Mouse (Mus musculus) cerebellum, adult 2 months (tissue): ENCODE results near the gene Pramel6. TPM values are rescaled to one million over a fixed set of nuclear protein-coding genes. Genes with fewer than 3 reads are reported as not detected.
"Not testable (repeated sequence)": the region's sequence is repeated elsewhere in the genome, so short reads cannot be mapped to it uniquely, and the experiment has no call there.

ENCODE experiments used
- DNase-seq, 2 experiments: peaks; one replicate each; pipeline ENCODE4 v3.0.0; 2021
- H3K27ac ChIP-seq: fragments of 200-500 bp; 2 replicates; pipeline ENCODE4 v1.5.1; 2012; ENCODE audit warnings: low read length, control low read depth, inconsistent platforms; ENCODE audit not compliant: insufficient read depth
- H3K27me3 ChIP-seq: fragments of 200-500 bp; 2 replicates; pipeline ENCODE4 v1.6.1; 2012; ENCODE audit warnings: inconsistent platforms, mild to moderate bottlenecking, low read length, moderate library complexity; ENCODE audit not compliant: control insufficient read depth, insufficient read depth
- H3K4me1 ChIP-seq: fragments of 200-500 bp; 2 replicates; pipeline ENCODE4 v1.6.1; 2011; ENCODE audit warnings: low read length; ENCODE audit not compliant: control insufficient read depth, insufficient read depth
- H3K4me3 ChIP-seq: fragments of 200-500 bp; replicated peaks from 2 replicates; pipeline ENCODE3; 2011; ENCODE audit warnings: mild to moderate bottlenecking, low read depth, low read length, control low read depth; ENCODE audit not compliant: insufficient read depth
- CTCF ChIP-seq: fragments of 200-500 bp; IDR thresholded peaks from 2 replicates; pipeline ENCODE4 v1.5.1; 2011; ENCODE audit warnings: low read depth, mild to moderate bottlenecking, control low read depth, low read length, moderate library complexity, borderline replicate concordance; ENCODE audit not compliant: insufficient read depth
- POLR2A ChIP-seq: fragments of 200-500 bp; IDR thresholded peaks from 2 replicates; pipeline ENCODE4 v1.6.1; 2011; ENCODE audit warnings: low read length, control low read depth, borderline replicate concordance; ENCODE audit not compliant: insufficient read depth
- WGBS: fragments of 180-500 bp; shearing (Covaris S2); methylation state at CpG from one replicate; pipeline ENCODE4 v1.1.7; 2018; 5-methylcytosine and 5-hydroxymethylcytosine counted together
- polyA plus RNA-seq: library from polyadenylated mRNA; depleted of rRNA; stranded (reverse); fragments of >200 nt; gene quantifications from 2 replicates; pipeline ENCODE4 v1.2.3, GENCODE M21; 2012; rRNA removed

Pramel6 gene
- polyA plus RNA-seq, 1 experiment: not detected

GRCm38 (mm10) chr2:87516581-87516980, 10.2 kb downstream of the Pramel6 start:
- no peak overlapping the region for H3K27ac ChIP-seq
- 90% methylated on average over 3 of the region's 3 CpGs for WGBS
- H3K4me1 ChIP-seq: no peaks in the 10 kb centered on the region
- no peaks in the 10 kb centered on the region for H3K27me3 ChIP-seq
- TF ChIP-seq CTCF (no peak), POLR2A (no peak)
- no peak for DNase-seq
- no peak overlapping the region for H3K4me3 ChIP-seq

GRCm38 (mm10) chr2:87520651-87521050, 14.3 kb downstream of the Pramel6 start:
- Histone ChIP-seq H3K4me3 (no peak overlapping the region), H3K4me1 (no peaks in the 10 kb centered on the region), H3K27ac (no peak overlapping the region), H3K27me3 (no peaks in the 10 kb centered on the region)
- no peak for DNase-seq
- 47% methylated on average over 4 of the region's 4 CpGs for WGBS
- no peak for TF ChIP-seq CTCF
- no peak for TF ChIP-seq POLR2A

GRCm38 (mm10) chr2:87525899-87526616, 19.7 kb downstream of the Pramel6 start:
- not testable (repeated sequence) for H3K4me3 ChIP-seq
- DNase-seq: peak in 1 of 2 experiments; percentile 17

GRCm38 (mm10) chr2:87531496-87531895, 25.1 kb downstream of the Pramel6 start, which contains the start of gene Olfr153:
Olfr153 (plus strand) TSS chr2:87531796.
- Histone ChIP-seq H3K4me1 (no peaks in the 10 kb centered on the region), H3K27ac (no peak within 1 kb of the TSS), H3K27me3 (no peaks in the 10 kb centered on the region), H3K4me3 (no peak within 1 kb of the TSS)
- TF ChIP-seq CTCF (no peak), POLR2A (no peak)
- DNase-seq: no peak

More at GRCm38 (mm10) chr2:87525899-87526616, 19.7 kb downstream of the Pramel6 start:
- not testable (repeated sequence) for H3K27ac ChIP-seq, H3K4me1 ChIP-seq, H3K27me3 ChIP-seq
- 36% methylated on average over 39 of the region's 39 CpGs for WGBS

GRCm38 (mm10) chr2:87534826-87535225, 28.5 kb downstream of the Pramel6 start:
- H3K4me3 ChIP-seq: no peak overlapping the region
- 52% methylated on average over 2 of the region's 2 CpGs for WGBS
- no peak for TF ChIP-seq CTCF
- TF ChIP-seq POLR2A: no peak
- no peaks in the 10 kb centered on the region for H3K4me1 ChIP-seq
- no peak overlapping the region for H3K27ac ChIP-seq
- H3K27me3 ChIP-seq: no peaks in the 10 kb centered on the region
- no peak for DNase-seq

GRCm38 (mm10) chr2:87545442-87545841, 39.1 kb downstream of the Pramel6 start, which contains the start of gene Olfr1128:
Olfr1128 (minus strand) TSS chr2:87545542.
- TF ChIP-seq CTCF (no peak), POLR2A (no peak)
- Histone ChIP-seq H3K4me1 (no peaks in the 10 kb centered on the region), H3K4me3 (no peak within 1 kb of the TSS), H3K27ac (no peak within 1 kb of the TSS), H3K27me3 (no peaks in the 10 kb centered on the region)
- DNase-seq: no peak
- 81% methylated on average over 1 of the region's 1 CpGs for WGBS

Other genes with a start within 250 kb of the Pramel6 start
- gene Olfr1116, start 239.0 kb upstream of the Pramel6 start, polyA plus RNA-seq: not detected in 2 replicates
- gene Olfr1118, start 199.0 kb upstream of the Pramel6 start, polyA plus RNA-seq: not detected in 2 replicates
- not detected in 2 replicates for gene Olfr1120, start 151.8 kb upstream of the Pramel6 start, polyA plus RNA-seq
- not detected in 2 replicates for gene Olfr1121, start 136.7 kb upstream of the Pramel6 start, polyA plus RNA-seq
- gene Olfr1122, start 120.7 kb upstream of the Pramel6 start, polyA plus RNA-seq: not detected in 2 replicates
- not detected in 2 replicates for gene Olfr1123, start 89.9 kb upstream of the Pramel6 start, polyA plus RNA-seq
- gene Olfr1124, start 76.3 kb upstream of the Pramel6 start, polyA plus RNA-seq: not detected in 2 replicates
- gene Olfr1126, start 52.6 kb upstream of the Pramel6 start, polyA plus RNA-seq: not detected in 2 replicates
- not detected in 2 replicates for gene Pramel7, start 9.5 kb upstream of the Pramel6 start, polyA plus RNA-seq
- 0.08 TPM in 1 of 2 replicates, not detected in the other for gene Olfr153, start 25.2 kb downstream of the Pramel6 start, polyA plus RNA-seq
- gene Olfr1128, start 39.0 kb downstream of the Pramel6 start, polyA plus RNA-seq: not detected in 2 replicates
- not detected in 2 replicates for gene Olfr1129, start 67.3 kb downstream of the Pramel6 start, polyA plus RNA-seq
- gene Olfr1130, start 99.6 kb downstream of the Pramel6 start, polyA plus RNA-seq: not detected in 2 replicates
- not detected in 2 replicates for gene Olfr1131, start 120.5 kb downstream of the Pramel6 start, polyA plus RNA-seq
- gene Olfr1132, start 131.0 kb downstream of the Pramel6 start, polyA plus RNA-seq: not detected in 2 replicates
- not detected in 2 replicates for gene Olfr1133, start 140.8 kb downstream of the Pramel6 start, polyA plus RNA-seq
- gene Olfr1134, start 151.9 kb downstream of the Pramel6 start, polyA plus RNA-seq: not detected in 2 replicates
- not detected in 2 replicates for gene Olfr1135, start 167.1 kb downstream of the Pramel6 start, polyA plus RNA-seq
- not detected in 2 replicates for gene Olfr1136, start 187.4 kb downstream of the Pramel6 start, polyA plus RNA-seq
- gene Olfr1137, start 206.6 kb downstream of the Pramel6 start, polyA plus RNA-seq: not detected in 2 replicates
- not detected in 2 replicates for gene Olfr1138, start 233.4 kb downstream of the Pramel6 start, polyA plus RNA-seq
- gene Olfr1140, start 237.2 kb downstream of the Pramel6 start, polyA plus RNA-seq: not detected in 2 replicates
- not detected in 2 replicates for gene Olfr1141, start 247.4 kb downstream of the Pramel6 start, polyA plus RNA-seq